Mouse (Mus musculus) left cerebral cortex, adult 11 months (tissue): Measurements from ENCODE around the gene Cks1b.

Source experiments
- DNase-seq: peaks from one replicate; pipeline ENCODE4 v3.0.0; 2022; ENCODE audit warnings: low spot score

Gene Cks1b

GRCm38 (mm10) chr3:89395806-89396653 lies 22.2 kb downstream of the Cks1b start:
- no peak for DNase-seq

- no peak for DNase-seq
Measured at GRCm38 (mm10) chr3:89395419-89395805, 22.8 kb downstream of the Cks1b start.

GRCm38 (mm10) chr3:89394894-89395256 lies 23.3 kb downstream of the Cks1b start:
- DNase-seq: no peak

- no peak for DNase-seq
Measured at GRCm38 (mm10) chr3:89394006-89394893, 23.9 kb downstream of the Cks1b start, which contains the start of gene Zbtb7b. TSS of gene Zbtb7b (minus strand) at chr3:89394776.

- DNase-seq: peak; percentile 93
Measured at GRCm38 (mm10) chr3:89393605-89394004, 24.6 kb downstream of the Cks1b start.

- DNase-seq: no peak
Measured at GRCm38 (mm10) chr3:89392871-89393311, 25.3 kb downstream of the Cks1b start.

GRCm38 (mm10) chr3:89391663-89392511 lies 26.3 kb downstream of the Cks1b start:
- DNase-seq: no peak

- no peak for DNase-seq
Measured at GRCm38 (mm10) chr3:89390699-89391662, 27.2 kb downstream of the Cks1b start.

GRCm38 (mm10) chr3:89390111-89390515 lies 28.1 kb downstream of the Cks1b start:
- no peak for DNase-seq

GRCm38 (mm10) chr3:89388901-89389740 lies 29.1 kb downstream of the Cks1b start:
- DNase-seq: no peak

GRCm38 (mm10) chr3:89388134-89388881 lies 29.9 kb downstream of the Cks1b start:
- DNase-seq: no peak

- no peak for DNase-seq
Measured at GRCm38 (mm10) chr3:89387632-89388031, 30.6 kb downstream of the Cks1b start.

GRCm38 (mm10) chr3:89386438-89387420 lies 31.5 kb downstream of the Cks1b start:
- no peak for DNase-seq

GRCm38 (mm10) chr3:89385451-89385850 lies 32.7 kb downstream of the Cks1b start:
- no peak for DNase-seq

GRCm38 (mm10) chr3:89384331-89385076 lies 33.7 kb downstream of the Cks1b start:
- DNase-seq: no peak

- no peak for DNase-seq
Measured at GRCm38 (mm10) chr3:89383651-89384255, 34.4 kb downstream of the Cks1b start.

GRCm38 (mm10) chr3:89382950-89383349 lies 35.2 kb downstream of the Cks1b start:
- DNase-seq: no peak
